Mouse (Mus musculus): ENCODE measurements at regions not wholly inside any gene's neighbourhood (a gene's known extent, or its start where the extent isn't known, plus 50 kb on each side); places are given as distances from the start of the nearest gene placed in this dataset.

DNA sequence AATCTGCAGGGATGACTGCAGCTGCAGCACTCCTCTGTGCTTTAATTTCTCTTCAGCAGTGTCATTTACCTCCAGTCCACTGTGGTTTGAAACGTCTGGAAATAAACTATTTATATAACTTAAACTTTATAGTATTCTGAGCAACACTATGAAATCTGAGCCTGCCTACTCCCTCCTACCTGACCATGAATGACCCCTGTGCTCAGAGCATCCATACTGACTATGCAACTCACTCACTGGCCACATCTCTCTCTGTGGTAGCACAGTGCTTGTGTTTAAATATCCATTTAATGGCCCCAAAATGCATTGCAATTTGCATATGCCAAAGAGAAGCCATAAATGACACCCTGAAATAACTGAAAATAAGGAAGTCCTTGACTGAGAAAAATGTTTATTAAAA is 154.5 kb upstream of the Clec14a start:
- WGBS, result 39% methylated on average over 1 of the region's 1 CpGs

GRCm38 (mm10) chr12:58401904-58402303 is 132.8 kb upstream of the Clec14a start:
- H3K4me2 ChIP-seq, result no peak overlapping the region
- no peak overlapping the region for H3K4me3 ChIP-seq (ENCODE audit: low read depth, low read length)
- H3K9ac ChIP-seq (ENCODE audit: low read depth, low read length), result no peak overlapping the region
- H3K36me3 ChIP-seq (ENCODE audit: control insufficient read depth, insufficient read depth, low read length), result no peaks in the 10 kb centered on the region
- ATAC-seq (replicated peaks; ENCODE audit: low FRiP score) (no peak), DNase-seq (ENCODE audit: low spot score) (no peak)
- H3K27ac ChIP-seq (ENCODE audit: low read depth, low read length), result no peak overlapping the region
- no peaks in the 10 kb centered on the region for H3K27me3 ChIP-seq (replicated peaks; ENCODE audit: control insufficient read depth, insufficient read depth, low read length)
- no peaks in the 10 kb centered on the region for H3K9me3 ChIP-seq (ENCODE audit: control insufficient read depth, low read length)
- WGBS, result 54% methylated on average over 3 of the region's 3 CpGs
- H3K4me1 ChIP-seq (replicated peaks; ENCODE audit: control insufficient read depth, insufficient read depth, low read length), result no peaks in the 10 kb centered on the region

More for the DNA sequence above, 154.5 kb upstream of the Clec14a start:
- H3K9ac ChIP-seq (ENCODE audit: low read depth, low read length), result no peak overlapping the region
- no peak overlapping the region for H3K27ac ChIP-seq (ENCODE audit: low read depth, low read length)
- H3K36me3 ChIP-seq (ENCODE audit: control insufficient read depth, insufficient read depth, low read length), result no peaks in the 10 kb centered on the region
- H3K4me1 ChIP-seq (replicated peaks; ENCODE audit: control insufficient read depth, insufficient read depth, low read length), result no peaks in the 10 kb centered on the region
- H3K9me3 ChIP-seq (ENCODE audit: control insufficient read depth, low read length), result no peaks in the 10 kb centered on the region
- H3K27me3 ChIP-seq (replicated peaks; ENCODE audit: control insufficient read depth, insufficient read depth, low read length), result no peaks in the 10 kb centered on the region
- ATAC-seq (replicated peaks; ENCODE audit: low FRiP score), result no peak
- no peak for DNase-seq (ENCODE audit: low spot score)
- H3K4me3 ChIP-seq (ENCODE audit: low read depth, low read length), result no peak overlapping the region
- no peak overlapping the region for H3K4me2 ChIP-seq

- H3K4me3 ChIP-seq (ENCODE audit: low read depth, low read length), result no peak overlapping the region
- no peak overlapping the region for H3K9ac ChIP-seq (ENCODE audit: low read depth, low read length)
- H3K27ac ChIP-seq (ENCODE audit: low read depth, low read length), result no peak overlapping the region
- no peaks in the 10 kb centered on the region for H3K27me3 ChIP-seq (replicated peaks; ENCODE audit: control insufficient read depth, insufficient read depth, low read length)
- WGBS, result 66% methylated on average over 4 of the region's 4 CpGs
- ATAC-seq (replicated peaks; ENCODE audit: low FRiP score) (no peak), DNase-seq (ENCODE audit: low spot score) (no peak)
- H3K4me1 ChIP-seq (replicated peaks; ENCODE audit: control insufficient read depth, insufficient read depth, low read length), result no peaks in the 10 kb centered on the region
- no peaks in the 10 kb centered on the region for H3K9me3 ChIP-seq (ENCODE audit: control insufficient read depth, low read length)
- H3K36me3 ChIP-seq (ENCODE audit: control insufficient read depth, insufficient read depth, low read length), result no peaks in the 10 kb centered on the region
- H3K4me2 ChIP-seq, result no peak overlapping the region
Observed at GRCm38 (mm10) chr12:58360258-58360657, 91.2 kb upstream of the Clec14a start.

DNA sequence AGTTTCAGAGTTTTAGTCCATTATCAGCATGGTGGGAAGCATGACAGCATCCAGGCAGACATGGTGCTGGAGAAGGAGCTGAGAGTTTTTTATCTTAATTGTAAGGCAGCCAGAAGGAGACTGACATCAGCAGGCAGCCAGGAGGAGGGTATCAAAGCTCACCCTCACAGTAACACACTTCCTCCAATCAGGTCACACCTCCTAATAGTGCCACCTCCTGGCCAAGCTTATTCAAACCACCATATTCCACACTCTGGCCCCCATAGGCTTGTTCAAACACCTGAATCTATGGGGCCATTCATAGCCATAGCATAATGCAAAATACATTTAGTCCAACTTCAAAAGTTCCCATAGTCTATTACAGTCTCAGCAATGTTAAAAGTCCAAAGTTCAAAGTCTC is 65.1 kb upstream of the Clec14a start:
- H3K9me3 ChIP-seq (ENCODE audit: control insufficient read depth, low read length), result no peaks in the 10 kb centered on the region
- no peaks in the 10 kb centered on the region for H3K4me1 ChIP-seq (replicated peaks; ENCODE audit: control insufficient read depth, insufficient read depth, low read length)
- no peaks in the 10 kb centered on the region for H3K27me3 ChIP-seq (replicated peaks; ENCODE audit: control insufficient read depth, insufficient read depth, low read length)
- no peak overlapping the region for H3K4me3 ChIP-seq (ENCODE audit: low read depth, low read length)
- no peak overlapping the region for H3K27ac ChIP-seq (ENCODE audit: low read depth, low read length)
- H3K36me3 ChIP-seq (ENCODE audit: control insufficient read depth, insufficient read depth, low read length), result no peaks in the 10 kb centered on the region
- no peak overlapping the region for H3K9ac ChIP-seq (ENCODE audit: low read depth, low read length)
- no peak overlapping the region for H3K4me2 ChIP-seq
- ATAC-seq (replicated peaks; ENCODE audit: low FRiP score) (no peak), DNase-seq (ENCODE audit: low spot score) (no peak)

DNA sequence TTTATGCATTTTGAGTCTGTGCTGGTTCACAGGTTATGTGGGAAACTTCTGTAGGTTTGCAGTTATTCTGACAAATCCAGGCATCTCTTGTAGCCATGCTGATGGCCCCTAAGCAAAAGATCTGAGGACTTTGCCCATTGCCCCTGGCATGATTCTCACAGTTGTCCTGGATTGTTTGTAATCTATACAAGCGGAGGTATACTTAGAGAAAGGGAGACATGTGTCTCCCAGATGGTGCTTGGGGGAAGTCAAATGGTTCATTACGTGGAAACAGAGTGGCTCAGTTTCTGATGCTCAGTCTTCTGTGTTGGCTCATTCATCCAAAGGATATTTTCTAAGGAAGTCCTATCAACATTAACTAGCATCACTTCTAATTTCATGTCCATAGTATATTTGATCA is 60.8 kb upstream of the Clec14a start:
- no peak overlapping the region for H3K4me3 ChIP-seq (ENCODE audit: low read depth, low read length)
- H3K27me3 ChIP-seq (replicated peaks; ENCODE audit: control insufficient read depth, insufficient read depth, low read length), result no peaks in the 10 kb centered on the region
- no peak for ATAC-seq (replicated peaks; ENCODE audit: low FRiP score)
- WGBS, result 76% methylated on average over 2 of the region's 2 CpGs
- H3K27ac ChIP-seq (ENCODE audit: low read depth, low read length), result no peak overlapping the region
- H3K36me3 ChIP-seq (ENCODE audit: control insufficient read depth, insufficient read depth, low read length), result no peaks in the 10 kb centered on the region
- DNase-seq (ENCODE audit: low spot score), result no peak
- H3K4me2 ChIP-seq, result no peak overlapping the region
- H3K4me1 ChIP-seq (replicated peaks; ENCODE audit: control insufficient read depth, insufficient read depth, low read length), result no peaks in the 10 kb centered on the region
- no peak overlapping the region for H3K9ac ChIP-seq (ENCODE audit: low read depth, low read length)
- no peaks in the 10 kb centered on the region for H3K9me3 ChIP-seq (ENCODE audit: control insufficient read depth, low read length)

GRCm38 (mm10) chr12:58323953-58324352 is 54.9 kb upstream of the Clec14a start:
- ATAC-seq (replicated peaks; ENCODE audit: low FRiP score) (no peak), DNase-seq (ENCODE audit: low spot score) (no peak)
- H3K27ac ChIP-seq (ENCODE audit: low read depth, low read length), result no peak overlapping the region; the same call in 1 of the 2 replicates
- 62% methylated on average over 3 of the region's 3 CpGs for WGBS
- H3K4me2 ChIP-seq, result no peak overlapping the region
- no peaks in the 10 kb centered on the region for H3K4me1 ChIP-seq (replicated peaks; ENCODE audit: control insufficient read depth, insufficient read depth, low read length)
- H3K9ac ChIP-seq (ENCODE audit: low read depth, low read length), result no peak overlapping the region
- no peak overlapping the region for H3K4me3 ChIP-seq (ENCODE audit: low read depth, low read length)
- H3K27me3 ChIP-seq (replicated peaks; ENCODE audit: control insufficient read depth, insufficient read depth, low read length), result no peaks in the 10 kb centered on the region
- no peaks in the 10 kb centered on the region for H3K9me3 ChIP-seq (ENCODE audit: control insufficient read depth, low read length)
- no peaks in the 10 kb centered on the region for H3K36me3 ChIP-seq (ENCODE audit: control insufficient read depth, insufficient read depth, low read length)
